Mouse (Mus musculus): ENCODE results near the gene Gm14418. TPM values are rescaled to one million over a fixed set of nuclear protein-coding genes. Genes with fewer than 3 reads are reported as not detected.
"Not testable (repeated sequence)": the region's sequence is repeated elsewhere in the genome, so short reads cannot be mapped to it uniquely, and the experiment has no call there.

Gm14418 gene
- 6.5 and 7.9 TPM in 2 replicates for polyA plus RNA-seq (2015; fragmentation: Nextera tagmentation; extraction: Ambion mirVana)

GRCm38 (mm10) chr2:177398096-177398495 is at the start of gene Gm14418:
Gm14418 (minus strand) TSS chr2:177398320.
- H3K4me2 ChIP-seq; H3K27ac ChIP-seq; ATAC-seq (ENCODE audit: low FRiP score); H3K27me3 ChIP-seq; H3K9ac ChIP-seq; H3K4me1 ChIP-seq (replicated peaks); H3K9me3 ChIP-seq; H3K36me3 ChIP-seq: not testable (repeated sequence)
- 44% methylated on average over 6 of the region's 6 CpGs for WGBS
- peak within 1 kb of the TSS; percentile 31 for H3K4me3 ChIP-seq

Other genes starting within 250 kb of the Gm14418 start
- gene Gm14410, start 191.9 kb downstream of the Gm14418 start, polyA plus RNA-seq (2015; fragmentation: Nextera tagmentation; extraction: Ambion mirVana), result 33.5 and 35.8 TPM in 2 replicates
- not detected in 2 replicates for gene Gm14409, start 131.3 kb downstream of the Gm14418 start, polyA plus RNA-seq (2015; fragmentation: Nextera tagmentation; extraction: Ambion mirVana)
- 0.21 and 0.31 TPM in 2 replicates for gene Gm14412, start 74.0 kb downstream of the Gm14418 start, polyA plus RNA-seq (2015; fragmentation: Nextera tagmentation; extraction: Ambion mirVana)
- gene Zfp970, start 66.4 kb upstream of the Gm14418 start, polyA plus RNA-seq (2015; fragmentation: Nextera tagmentation; extraction: Ambion mirVana), result 6.3 and 6.5 TPM in 2 replicates
- 3.2 and 4.2 TPM in 2 replicates for gene Gm14403, start 99.9 kb upstream of the Gm14418 start, polyA plus RNA-seq (2015; fragmentation: Nextera tagmentation; extraction: Ambion mirVana)
- not detected in 2 replicates for gene Gm14406, start 179.9 kb upstream of the Gm14418 start, polyA plus RNA-seq (2015; fragmentation: Nextera tagmentation; extraction: Ambion mirVana)